Mouse (Mus musculus) brain, embryonic 14.5 days (tissue): ENCODE measurements at regions not wholly inside any gene's neighbourhood (a gene's known extent, or its start where the extent isn't known, plus 50 kb on each side); places are given as distances from the start of the nearest gene placed in this dataset.

Experiments
- DNase-seq: peaks from one replicate; pipeline ENCODE4 v3.0.0-alpha.2; 2011; ENCODE audit warnings: low read depth
- CTCF ChIP-seq: fragments of 200-500 bp; IDR thresholded peaks from 2 replicates; pipeline ENCODE4 v1.5.1; 2012; ENCODE audit warnings: inconsistent platforms, mild to moderate bottlenecking, moderate library complexity, borderline replicate concordance; ENCODE audit not compliant: insufficient read depth, insufficient read length; ENCODE audit errors: extremely low read depth
- POLR2A ChIP-seq: fragments of 200-500 bp; IDR thresholded peaks from 2 replicates; pipeline ENCODE4 v1.6.1; 2012; ENCODE audit warnings: mild to moderate bottlenecking, inconsistent platforms, borderline replicate concordance; ENCODE audit not compliant: poor library complexity, insufficient read depth, insufficient read length, severe bottlenecking; ENCODE audit errors: extremely low read depth

DNA sequence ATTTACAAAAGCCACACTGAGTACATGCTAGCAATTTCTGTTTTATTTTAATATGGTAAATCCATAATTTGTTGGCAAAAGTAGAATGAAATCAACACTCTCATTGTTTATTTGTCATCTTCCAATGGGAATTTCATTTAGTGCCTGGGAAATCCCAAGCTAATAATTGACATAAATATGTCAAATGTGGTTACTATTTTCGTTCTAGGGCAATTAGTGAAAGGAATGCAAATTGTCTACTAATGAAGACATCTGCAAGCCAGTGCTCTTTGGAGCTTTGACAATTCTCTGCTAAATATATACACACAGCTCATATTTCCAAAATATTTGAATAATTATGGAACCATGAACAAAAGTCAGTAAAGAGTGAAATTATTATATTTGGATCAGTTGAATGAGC, 134.8 kb upstream of the 4933436I01Rik start:
- DNase-seq, result peak; percentile 9
- no peak for TF ChIP-seq POLR2A
- TF ChIP-seq CTCF, result no peak

DNA sequence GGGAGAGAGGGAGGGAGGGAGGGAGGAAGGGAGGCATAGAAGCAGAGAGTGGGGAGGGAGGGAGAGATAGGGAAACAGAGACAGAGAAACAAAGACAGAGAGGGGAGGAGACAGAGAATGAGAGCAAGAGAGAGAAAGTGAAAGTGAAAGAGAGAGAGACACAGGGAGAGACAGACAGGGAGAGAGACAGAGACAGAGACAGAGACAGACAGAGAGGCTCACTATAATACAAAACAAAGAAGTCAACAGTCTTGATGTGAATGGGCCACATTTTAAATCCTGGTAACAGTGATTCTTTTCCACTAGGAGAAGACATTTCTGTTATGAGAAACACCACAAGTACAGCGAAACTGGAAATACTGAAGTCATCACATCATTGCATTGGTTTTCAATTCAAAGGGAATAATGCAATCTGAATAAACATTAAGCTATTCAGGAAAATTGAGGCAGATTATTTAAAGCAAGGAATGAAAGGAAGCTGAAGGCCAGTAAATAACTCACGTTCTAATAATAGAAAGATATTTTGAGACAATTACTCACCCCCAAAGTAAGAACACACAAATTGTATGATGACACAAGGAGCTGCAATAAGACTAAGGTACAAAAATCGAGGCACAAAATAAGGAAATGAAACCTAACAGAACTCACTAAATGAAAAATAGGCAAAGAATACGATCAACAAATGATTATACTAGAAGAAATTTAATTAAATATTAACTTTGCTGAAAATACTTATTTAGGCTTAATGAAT, 122.9 kb upstream of the 4933436I01Rik start:
- no peak for DNase-seq
- TF ChIP-seq POLR2A (no peak), CTCF (no peak)
